Mouse (Mus musculus) testis, adult 2 months (tissue): ENCODE measurements around the gene Saa2.

ENCODE experiments used
- CTCF ChIP-seq: fragments of 200-500 bp; IDR thresholded peaks from 2 replicates; pipeline ENCODE4 v1.5.1; 2012; ENCODE audit warnings: low read depth, mild to moderate bottlenecking, inconsistent platforms, low read length, moderate library complexity; ENCODE audit not compliant: control insufficient read depth, insufficient read depth, insufficient replicate concordance
- POLR2A ChIP-seq: fragments of 200-500 bp; IDR thresholded peaks from 2 replicates; pipeline ENCODE4 v1.6.1; 2012; ENCODE audit warnings: low read depth, mild to moderate bottlenecking, inconsistent platforms, low read length, moderate library complexity; ENCODE audit not compliant: control insufficient read depth

DNA sequence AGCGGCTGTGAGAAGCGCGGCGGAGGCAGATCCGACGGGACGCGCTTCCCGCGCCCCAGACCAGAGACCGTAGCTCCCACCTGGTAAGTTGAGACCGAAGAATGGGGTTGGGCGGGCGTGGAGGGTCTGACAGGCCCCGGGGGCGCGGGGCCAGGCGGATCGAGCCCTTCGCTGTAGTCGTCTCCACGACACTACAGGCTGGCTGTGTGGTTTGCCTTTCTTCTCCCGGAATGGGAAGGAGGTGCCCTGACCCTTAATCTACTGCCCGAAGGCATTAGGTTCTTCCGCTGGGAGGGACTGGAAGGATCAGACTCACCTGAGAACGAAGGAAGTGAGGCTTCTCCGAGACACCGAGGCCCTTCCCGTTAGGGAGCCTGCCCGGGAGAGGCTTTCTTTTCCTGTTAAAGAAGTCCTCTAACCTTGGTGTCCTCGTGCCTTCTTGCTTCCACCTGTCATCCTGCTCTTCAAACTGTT lies 44.7 kb downstream of the Saa2 start:
- no peak for TF ChIP-seq CTCF
- TF ChIP-seq POLR2A: no peak
